Mouse (Mus musculus) adipocyte (in vitro differentiated cells): ENCODE measurements around the gene Cd248.

Experiments
- DNase-seq: peaks from one replicate; pipeline ENCODE4 v3.0.0-alpha.2; 2016; ENCODE audit warnings: low spot score

Gene Cd248

DNA sequence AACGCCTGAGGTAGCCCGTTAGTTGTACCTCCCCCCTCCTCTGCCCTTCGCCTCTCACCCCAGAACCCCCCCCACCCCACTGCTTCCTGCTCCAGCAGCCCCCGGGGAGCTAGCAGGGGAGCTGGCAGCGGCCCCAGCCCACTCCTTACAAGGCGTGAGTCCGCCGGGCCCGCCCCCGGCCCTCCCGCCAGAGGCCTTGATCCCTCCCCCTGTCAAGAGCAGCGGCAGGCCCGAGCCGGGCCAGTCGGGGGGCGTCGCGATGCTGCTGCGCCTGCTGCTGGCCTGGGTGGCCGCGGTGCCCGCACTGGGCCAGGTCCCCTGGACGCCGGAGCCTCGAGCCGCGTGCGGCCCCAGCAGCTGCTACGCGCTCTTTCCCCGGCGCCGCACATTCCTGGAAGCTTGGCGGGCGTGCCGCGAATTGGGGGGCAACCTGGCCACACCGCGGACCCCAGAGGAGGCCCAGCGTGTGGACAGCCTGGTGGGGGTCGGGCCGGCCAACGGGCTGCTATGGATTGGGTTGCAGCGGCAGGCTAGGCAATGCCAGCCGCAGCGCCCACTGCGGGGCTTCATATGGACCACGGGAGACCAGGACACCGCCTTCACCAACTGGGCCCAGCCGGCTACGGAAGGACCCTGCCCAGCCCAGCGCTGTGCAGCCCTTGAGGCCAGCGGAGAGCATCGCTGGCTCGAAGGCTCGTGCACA, at the start of gene Cd248:
Gene Cd248, plus strand, starts transcription at position 212 of the 703 bp plus-strand sequence.
- DNase-seq: peak; percentile 56

- no peak for DNase-seq
These were observed 49.7 kb upstream of the Cd248 start for GRCm38 (mm10) chr19:5018191-5018590.

GRCm38 (mm10) chr19:5021416-5021815, 46.5 kb upstream of the Cd248 start:
- no peak for DNase-seq

- DNase-seq: peak; percentile 87
These were observed 44.0 kb upstream of the Cd248 start, which contains the start of gene Slc29a2 for GRCm38 (mm10) chr19:5023621-5024479. Slc29a2 (plus strand) TSS chr19:5023860.

- no peak for DNase-seq
These were observed 41.8 kb upstream of the Cd248 start for GRCm38 (mm10) chr19:5026111-5026510.

DNA sequence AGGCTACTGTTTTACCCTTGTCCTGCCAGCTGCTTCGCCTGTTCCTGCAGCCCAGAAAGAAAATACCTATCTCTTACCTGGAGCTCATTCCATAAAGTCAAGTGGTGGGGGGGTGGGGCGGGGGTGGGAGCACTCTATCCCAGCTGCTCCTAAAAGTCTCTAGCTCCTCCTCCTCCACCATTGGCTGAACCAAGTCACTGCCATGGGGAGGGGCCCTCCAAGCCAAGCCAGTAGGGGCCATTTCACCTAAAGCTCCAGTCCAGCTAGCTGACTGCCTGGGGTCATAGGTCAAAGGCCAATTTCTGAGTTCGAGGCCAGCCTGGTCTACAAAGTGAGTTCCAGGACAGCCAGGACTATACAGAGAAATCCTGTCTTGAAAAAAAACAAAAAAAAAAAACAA, 35.2 kb upstream of the Cd248 start:
- DNase-seq: no peak

- DNase-seq: no peak
These were observed 31.3 kb upstream of the Cd248 start for GRCm38 (mm10) chr19:5036577-5036976.

- DNase-seq: peak; percentile 40
These were observed 30.0 kb upstream of the Cd248 start for GRCm38 (mm10) chr19:5037678-5038571.

- DNase-seq: peak; percentile 91
These were observed 29.1 kb upstream of the Cd248 start, which contains the start of the genes B4gat1 and AC124502.3 for GRCm38 (mm10) chr19:5038709-5039156. B4gat1 (plus strand) TSS chr19:5038826. AC124502.3 (plus strand) TSS chr19:5038891.

- no peak for DNase-seq
These were observed 28.4 kb upstream of the Cd248 start for GRCm38 (mm10) chr19:5039301-5040114.

DNA sequence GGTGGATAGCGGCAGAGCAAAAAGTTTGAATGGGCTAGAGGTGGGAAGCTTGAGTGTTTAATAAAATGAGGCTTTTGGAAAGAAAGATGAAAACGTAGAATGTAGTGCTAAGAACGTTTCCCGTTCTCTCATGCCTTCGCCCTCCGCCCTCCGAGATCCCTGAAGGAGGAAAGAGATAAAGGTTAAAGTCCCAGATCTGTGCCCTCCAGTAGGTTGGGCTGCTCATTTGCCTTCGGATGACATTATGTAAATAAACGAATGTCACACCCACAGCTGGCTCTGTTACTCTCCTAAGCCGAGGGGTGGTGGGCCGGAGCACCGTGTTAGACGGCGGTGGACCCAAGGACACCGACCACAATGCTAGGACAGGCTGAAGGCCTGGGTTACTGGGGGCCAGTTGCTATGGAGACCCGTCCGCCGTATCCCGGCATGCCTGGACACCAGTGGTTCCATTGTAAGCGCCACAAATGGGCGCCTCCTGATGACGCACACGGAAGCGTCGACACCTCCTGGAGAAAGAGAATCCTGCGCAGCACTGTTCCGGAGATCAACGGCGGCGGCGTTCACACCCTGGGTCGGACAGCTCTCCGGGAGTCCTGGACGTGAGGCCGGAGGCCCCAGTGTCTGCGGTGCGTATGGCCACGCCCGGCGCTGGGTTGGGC, 26.9 kb upstream of the Cd248 start, which contains the start of gene Brms1:
Gene Brms1, plus strand, starts transcription at position 493 of the 662 bp plus-strand sequence.
- DNase-seq: peak; percentile 95

GRCm38 (mm10) chr19:5041588-5041987, 26.3 kb upstream of the Cd248 start:
- no peak for DNase-seq

GRCm38 (mm10) chr19:5045531-5045930, 22.3 kb upstream of the Cd248 start:
- no peak for DNase-seq

GRCm38 (mm10) chr19:5048138-5049056, 19.5 kb upstream of the Cd248 start:
- DNase-seq: no peak

DNA sequence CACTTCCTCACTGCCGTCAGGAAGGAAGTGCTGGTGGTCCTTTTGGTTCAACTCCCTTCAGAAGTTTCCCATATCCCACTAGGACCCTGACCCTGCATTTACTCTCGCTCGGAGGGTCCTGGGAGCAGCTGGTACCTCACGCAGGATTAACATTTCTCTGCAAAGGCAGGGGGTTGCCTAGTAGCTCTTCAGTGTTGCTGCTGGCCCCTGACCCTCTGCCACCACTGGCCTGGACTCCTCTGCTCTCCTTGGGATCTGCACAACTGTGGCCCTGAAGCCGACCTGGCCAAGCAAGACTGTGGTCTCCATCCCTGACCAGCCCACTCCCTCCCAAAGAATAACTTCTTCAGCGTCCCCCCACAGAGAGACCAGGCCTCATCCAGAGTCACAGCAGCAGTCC, 18.6 kb upstream of the Cd248 start:
- no peak for DNase-seq

- DNase-seq: peak; percentile 77
These were observed 17.6 kb upstream of the Cd248 start, which contains the start of gene Rin1 for GRCm38 (mm10) chr19:5050047-5050905. Rin1 (plus strand) TSS chr19:5050481.

DNA sequence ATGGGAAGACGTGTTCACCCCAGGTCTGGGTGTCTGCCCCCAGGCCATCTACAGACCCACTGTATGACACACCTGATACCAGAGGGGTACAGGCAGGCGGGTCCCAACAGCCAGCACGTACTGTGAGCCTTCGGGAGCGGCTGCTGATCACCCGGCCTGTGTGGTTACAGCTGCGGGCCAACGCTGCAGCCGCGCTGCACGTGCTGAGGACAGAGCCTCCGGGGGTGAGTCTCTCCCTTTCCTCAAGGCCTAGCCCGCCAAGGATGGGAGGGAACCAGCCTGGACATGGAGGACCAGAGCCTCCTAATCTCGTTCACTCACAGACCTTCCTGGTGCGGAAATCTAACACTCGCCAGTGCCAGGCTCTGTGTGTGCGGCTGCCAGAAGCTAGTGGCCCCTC, 16.8 kb upstream of the Cd248 start:
- no peak for DNase-seq

DNA sequence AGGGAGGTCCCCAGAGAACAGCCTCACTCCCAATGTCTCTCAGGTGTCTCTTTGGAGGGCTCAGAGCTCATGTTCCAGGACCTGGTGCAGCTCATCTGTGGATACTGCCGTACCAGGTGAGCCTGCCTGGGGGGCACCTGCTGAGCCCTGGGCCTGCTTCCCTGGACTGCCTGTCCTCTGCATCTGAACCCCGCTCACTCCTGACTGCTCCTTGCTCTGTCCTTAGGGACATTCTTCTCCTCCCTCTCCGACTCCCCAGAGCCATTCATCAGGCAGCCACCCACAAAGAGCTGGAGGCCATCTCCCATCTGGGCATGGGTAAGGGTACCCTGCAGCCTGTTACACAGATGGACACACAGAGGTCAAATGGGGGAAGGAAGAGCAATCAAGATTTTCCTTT, 16.4 kb upstream of the Cd248 start:
- no peak for DNase-seq
